Mouse (Mus musculus) megakaryocyte, embryonic 14.5 days (primary cell): Measurements from ENCODE around the gene Wnt7a.

Source experiments
- FLI1 ChIP-seq: IDR thresholded peaks from 2 replicates; pipeline ENCODE4 v1.6.1; 2012; ENCODE audit warnings: low read length, inconsistent platforms, mixed read lengths
- GATA1 ChIP-seq: IDR thresholded peaks from 3 replicates; pipeline ENCODE4 v1.6.1; 2012; ENCODE audit warnings: mixed read lengths, low read length, inconsistent platforms, borderline replicate concordance

DNA sequence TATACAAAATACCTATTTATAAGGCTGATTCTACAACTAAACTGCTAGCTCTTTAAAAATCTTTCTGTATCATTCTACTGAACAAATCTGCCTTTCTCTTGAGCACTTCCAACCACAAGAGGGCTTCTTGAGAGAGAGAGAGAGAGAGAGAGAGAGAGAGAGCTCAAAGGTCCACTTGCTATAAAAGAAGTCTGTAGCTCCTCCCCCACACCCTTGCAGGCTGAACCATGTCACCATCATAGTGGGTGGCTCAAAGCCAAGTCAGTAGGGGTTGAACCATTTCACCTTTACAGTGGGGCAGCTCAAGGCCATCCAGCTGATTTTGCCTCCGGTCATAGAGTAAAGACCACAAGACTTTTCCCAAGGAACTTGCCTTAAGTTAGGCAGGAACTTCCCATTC is 48.3 kb upstream of the Wnt7a start:
- TF ChIP-seq GATA1 (no peak), FLI1 (no peak)
